Mouse (Mus musculus) embryo, embryonic 9.5 days (tissue): Measurements from ENCODE around the gene Tacr2.

Experiments
- DNase-seq: peaks from one replicate; pipeline ENCODE4 v3.0.0-alpha.2; 2017; ENCODE audit errors: extremely low spot score

The Tacr2 gene

GRCm38 (mm10) chr10:62239270-62239669, 13.0 kb upstream of the Tacr2 start:
- no peak for DNase-seq

GRCm38 (mm10) chr10:62242358-62242757, 9.9 kb upstream of the Tacr2 start:
- DNase-seq = no peak

GRCm38 (mm10) chr10:62242896-62243295, 9.3 kb upstream of the Tacr2 start:
- peak; percentile 42 for DNase-seq

- DNase-seq = no peak
Observed at GRCm38 (mm10) chr10:62244067-62244466, 8.2 kb upstream of the Tacr2 start.

- no peak for DNase-seq
Observed at GRCm38 (mm10) chr10:62247156-62247555, 5.1 kb upstream of the Tacr2 start.

GRCm38 (mm10) chr10:62247815-62248214, 4.4 kb upstream of the Tacr2 start:
- no peak for DNase-seq

- no peak for DNase-seq
Observed at GRCm38 (mm10) chr10:62252496-62253235, 428 bp downstream of the Tacr2 start.

GRCm38 (mm10) chr10:62258298-62258697, 6.1 kb downstream of the Tacr2 start:
- no peak for DNase-seq

GRCm38 (mm10) chr10:62261115-62261886, 9.1 kb downstream of the Tacr2 start:
- DNase-seq = peak; percentile 92

- no peak for DNase-seq
Observed at GRCm38 (mm10) chr10:62264299-62264698, 12.1 kb downstream of the Tacr2 start.

- no peak for DNase-seq
Observed at GRCm38 (mm10) chr10:62269278-62269677, 17.0 kb downstream of the Tacr2 start.

- peak; percentile 72 for DNase-seq
Observed at GRCm38 (mm10) chr10:62275235-62275634, 23.0 kb downstream of the Tacr2 start.

GRCm38 (mm10) chr10:62277499-62278293, 25.5 kb downstream of the Tacr2 start:
- DNase-seq = no peak

- no peak for DNase-seq
Observed at GRCm38 (mm10) chr10:62279066-62279465, 26.8 kb downstream of the Tacr2 start.

- no peak for DNase-seq
Observed at GRCm38 (mm10) chr10:62279671-62280070, 27.4 kb downstream of the Tacr2 start.

GRCm38 (mm10) chr10:62282782-62283181, 30.5 kb downstream of the Tacr2 start:
- DNase-seq = no peak

GRCm38 (mm10) chr10:62283206-62283792, 31.1 kb downstream of the Tacr2 start:
- no peak for DNase-seq

GRCm38 (mm10) chr10:62287460-62288124, 35.4 kb downstream of the Tacr2 start:
- no peak for DNase-seq

- DNase-seq = no peak
Observed at GRCm38 (mm10) chr10:62294112-62294511, 41.9 kb downstream of the Tacr2 start.

GRCm38 (mm10) chr10:62296086-62296872, 44.0 kb downstream of the Tacr2 start:
- no peak for DNase-seq
